Mouse (Mus musculus) intestine, embryonic 16.5 days (tissue): ENCODE results near the gene Gadd45g. TPM values are rescaled to one million over a fixed set of nuclear protein-coding genes. Genes with fewer than 3 reads are reported as not detected.

ENCODE experiments used
- ATAC-seq: fragments of 200-750 bp; cut with Nextera tagmentation; 2 replicates; pipeline ENCODE4 v1.8.0; 2017; ENCODE audit warnings: moderate TSS enrichment, moderate library complexity
- H3K27ac ChIP-seq: fragments of 300-500 bp; sonication (generic); 2 replicates; pipeline ENCODE4 v1.5.1; 2014; ENCODE audit warnings: mild to moderate bottlenecking, low read length
- H3K27me3 ChIP-seq: fragments of 300-500 bp; sonication (generic); replicated peaks from 2 replicates; pipeline ENCODE4 v1.6.1; 2014; ENCODE audit warnings: low read length, control low read depth, mixed read lengths; ENCODE audit not compliant: control insufficient read depth, insufficient read depth
- H3K36me3 ChIP-seq: fragments of 300-500 bp; sonication (generic); 2 replicates; pipeline ENCODE4 v1.6.1; 2014; ENCODE audit warnings: low read length, control low read depth; ENCODE audit not compliant: control insufficient read depth, insufficient read depth
- H3K4me1 ChIP-seq: fragments of 300-500 bp; sonication (generic); 2 replicates; pipeline ENCODE4 v1.6.1; 2014; ENCODE audit warnings: low read length, control low read depth, mixed read lengths; ENCODE audit not compliant: control insufficient read depth, insufficient read depth
- H3K4me2 ChIP-seq: fragments of 300-500 bp; sonication (generic); 2 replicates; pipeline ENCODE4 v1.6.1; 2014; ENCODE audit warnings: low read depth, low read length, control low read depth
- H3K4me3 ChIP-seq: fragments of 300-500 bp; sonication (generic); 2 replicates; pipeline ENCODE4 v1.5.1; 2014; ENCODE audit warnings: mild to moderate bottlenecking, low read length
- H3K9ac ChIP-seq: fragments of 300-500 bp; sonication (generic); 2 replicates; pipeline ENCODE4 v1.6.1; 2014; ENCODE audit warnings: low read depth, low read length
- H3K9me3 ChIP-seq: fragments of 300-500 bp; sonication (generic); 2 replicates; pipeline ENCODE4 v1.6.1; 2016; ENCODE audit warnings: low read length, control low read depth; ENCODE audit not compliant: control insufficient read depth
- WGBS: fragments of 180-500 bp; shearing (Covaris S2); extraction: QIAGEN DNeasy Blood & Tissue Kit; methylation state at CpG from one replicate; pipeline ENCODE4 v1.1.7; 2014; 5-methylcytosine and 5-hydroxymethylcytosine counted together
- polyA plus RNA-seq: library from polyadenylated mRNA; unstranded; fragments of >200 nt; fragmentation: Nextera tagmentation; extraction: Ambion mirVana; gene quantifications from 2 replicates; pipeline ENCODE4 v1.2.1, GENCODE M21; 2015

Gadd45g gene
- polyA plus RNA-seq, 1 experiment from 2014 or later: 40.8 TPM

GRCm38 (mm10) chr13:51848481-51849240 lies 2.2 kb downstream of the Gadd45g start:
- peak overlapping the region; percentile 96 for H3K4me2 ChIP-seq
- H3K27ac ChIP-seq: peak overlapping the region; percentile 92
- H3K4me1 ChIP-seq: peaks cover 32% of the 10 kb centered on the region
- H3K4me3 ChIP-seq: peak overlapping the region; percentile 75
- peak; percentile 32 for ATAC-seq
- H3K9ac ChIP-seq: peak overlapping the region; percentile 87
- no peaks in the 10 kb centered on the region for H3K9me3 ChIP-seq
- WGBS: 1% methylated on average over 20 of the region's 20 CpGs
- H3K27me3 ChIP-seq: no peaks in the 10 kb centered on the region; the same call in 1 of the 2 replicates
- H3K36me3 ChIP-seq: no peaks in the 10 kb centered on the region

- Histone ChIP-seq H3K9me3 (no peaks in the 10 kb centered on the region), H3K4me3 (peak overlapping the region; percentile 75), H3K4me2 (peak overlapping the region; percentile 96), H3K36me3 (no peaks in the 10 kb centered on the region), H3K9ac (peak overlapping the region; percentile 87), H3K4me1 (peaks cover 36% of the 10 kb centered on the region), H3K27me3 (no peaks in the 10 kb centered on the region), H3K27ac (peak overlapping the region; percentile 92)
- ATAC-seq: no peak
- 8% methylated on average over 25 of the region's 25 CpGs for WGBS
Observed at GRCm38 (mm10) chr13:51849241-51850033, 3.0 kb downstream of the Gadd45g start.

GRCm38 (mm10) chr13:51850565-51850964 lies 4.1 kb downstream of the Gadd45g start:
- Histone ChIP-seq H3K9me3 (no peaks in the 10 kb centered on the region), H3K4me1 (peaks cover 31% of the 10 kb centered on the region), H3K27me3 (no peaks in the 10 kb centered on the region), H3K4me3 (no peak overlapping the region), H3K27ac (no peak overlapping the region), H3K36me3 (no peaks in the 10 kb centered on the region), H3K9ac (no peak overlapping the region), H3K4me2 (no peak overlapping the region)
- no peak for ATAC-seq
- WGBS: 76% methylated on average over 1 of the region's 1 CpGs

GRCm38 (mm10) chr13:51852560-51853190 lies 6.2 kb downstream of the Gadd45g start:
- 28% methylated on average over 7 of the region's 7 CpGs for WGBS
- H3K9me3 ChIP-seq: no peaks in the 10 kb centered on the region
- H3K27me3 ChIP-seq: no peaks in the 10 kb centered on the region
- H3K36me3 ChIP-seq: no peaks in the 10 kb centered on the region
- peaks cover 37% of the 10 kb centered on the region for H3K4me1 ChIP-seq
- no peak overlapping the region for H3K27ac ChIP-seq
- no peak overlapping the region; the same call in 1 of the 2 replicates for H3K9ac ChIP-seq
- H3K4me2 ChIP-seq: no peak overlapping the region
- ATAC-seq: no peak
- H3K4me3 ChIP-seq: no peak overlapping the region

- H3K27ac ChIP-seq: 0 out of 2 replicates have a peak overlapping the region, but pooled peaks have one; percentile 5
- peak overlapping the region; percentile 36 for H3K4me2 ChIP-seq
- no peaks in the 10 kb centered on the region for H3K27me3 ChIP-seq
- peaks cover 37% of the 10 kb centered on the region for H3K4me1 ChIP-seq
- H3K9ac ChIP-seq: peak overlapping the region; percentile 20; the same call in 1 of the 2 replicates
- WGBS: 24% methylated on average over 16 of the region's 16 CpGs
- H3K36me3 ChIP-seq: no peaks in the 10 kb centered on the region
- H3K9me3 ChIP-seq: no peaks in the 10 kb centered on the region
- ATAC-seq: peak; percentile 81
- H3K4me3 ChIP-seq: no peak overlapping the region
Observed at GRCm38 (mm10) chr13:51853301-51854243, 7.1 kb downstream of the Gadd45g start.

GRCm38 (mm10) chr13:51855584-51855983 lies 9.1 kb downstream of the Gadd45g start:
- H3K27ac ChIP-seq: no peak overlapping the region
- H3K27me3 ChIP-seq: no peaks in the 10 kb centered on the region
- no peaks in the 10 kb centered on the region for H3K9me3 ChIP-seq
- 81% methylated on average over 5 of the region's 5 CpGs for WGBS
- no peak for ATAC-seq
- peaks cover 28% of the 10 kb centered on the region for H3K4me1 ChIP-seq
- no peak overlapping the region for H3K9ac ChIP-seq
- H3K4me3 ChIP-seq: no peak overlapping the region
- H3K36me3 ChIP-seq: no peaks in the 10 kb centered on the region
- no peak overlapping the region for H3K4me2 ChIP-seq

GRCm38 (mm10) chr13:51857156-51857555 lies 10.7 kb downstream of the Gadd45g start:
- Histone ChIP-seq H3K4me3 (no peak overlapping the region), H3K27ac (no peak overlapping the region; the same call in 1 of the 2 replicates), H3K4me1 (peaks cover 27% of the 10 kb centered on the region), H3K27me3 (no peaks in the 10 kb centered on the region), H3K9me3 (no peaks in the 10 kb centered on the region), H3K36me3 (no peaks in the 10 kb centered on the region), H3K4me2 (no peak overlapping the region), H3K9ac (peak overlapping the region; percentile 39; the same call in 1 of the 2 replicates)
- 19% methylated on average over 5 of the region's 5 CpGs for WGBS
- ATAC-seq: no peak; the same call in 1 of the 2 replicates

GRCm38 (mm10) chr13:51858475-51858874 lies 12.0 kb downstream of the Gadd45g start:
- 51% methylated on average over 4 of the region's 4 CpGs for WGBS
- no peak for ATAC-seq
- H3K36me3 ChIP-seq: no peaks in the 10 kb centered on the region

More at GRCm38 (mm10) chr13:51858475-51858874, 12.0 kb downstream of the Gadd45g start:
- H3K4me1 ChIP-seq: peaks cover 15% of the 10 kb centered on the region
- H3K27me3 ChIP-seq: no peaks in the 10 kb centered on the region
- H3K4me3 ChIP-seq: no peak overlapping the region
- no peak overlapping the region for H3K27ac ChIP-seq
- no peaks in the 10 kb centered on the region for H3K9me3 ChIP-seq
- no peak overlapping the region for H3K9ac ChIP-seq
- H3K4me2 ChIP-seq: no peak overlapping the region
